Mouse (Mus musculus) left cerebral cortex, adult 2 months (tissue): ENCODE data around the gene Ngly1. TPM values are rescaled to one million over a fixed set of nuclear protein-coding genes. Genes with fewer than 3 reads are reported as not detected.
A peak's percentile ranks its signal among the peaks of the same experiment; 100 is the strongest.
"Not testable (repeated sequence)": the region's sequence is repeated elsewhere in the genome, so short reads cannot be mapped to it uniquely, and the experiment has no call there.

ENCODE experiments used
- DNase-seq, 2 experiments: peaks; one replicate each; pipeline ENCODE4 v3.0.0; 2021 to 2022; ENCODE audit warnings: low spot score in 2 of 2, mixed read lengths in 1 of 2; ENCODE audit errors: extremely low spot score in 1 of 2
- H3K27ac ChIP-seq: fragments of 200-600 bp; 2 replicates; pipeline ENCODE4 v1.8.1; 2022
- H3K4me3 ChIP-seq: fragments of 200-600 bp; 2 replicates; pipeline ENCODE4 v1.8.1; 2022
- CTCF ChIP-seq: fragments of 200-600 bp; IDR thresholded peaks from 2 replicates; pipeline ENCODE4 v1.8.1; 2022; ENCODE audit warnings: antibody characterized with exemption, mild to moderate bottlenecking, moderate library complexity
- intact Hi-C: fragments of 180-260 bp; cut with DNase I; formaldehyde crosslinking; loops from one replicate; pipeline ENCODE4 v1.15.1; 2025
- total RNA-seq, 2 experiments: library from RNA; stranded (reverse); gene quantifications; 2 replicates each; pipeline ENCODE4 v1.2.3; 2021

The Ngly1 gene
- total RNA-seq, 2 experiments from 2014 or later: 26.9 to 28.8 TPM

DNA sequence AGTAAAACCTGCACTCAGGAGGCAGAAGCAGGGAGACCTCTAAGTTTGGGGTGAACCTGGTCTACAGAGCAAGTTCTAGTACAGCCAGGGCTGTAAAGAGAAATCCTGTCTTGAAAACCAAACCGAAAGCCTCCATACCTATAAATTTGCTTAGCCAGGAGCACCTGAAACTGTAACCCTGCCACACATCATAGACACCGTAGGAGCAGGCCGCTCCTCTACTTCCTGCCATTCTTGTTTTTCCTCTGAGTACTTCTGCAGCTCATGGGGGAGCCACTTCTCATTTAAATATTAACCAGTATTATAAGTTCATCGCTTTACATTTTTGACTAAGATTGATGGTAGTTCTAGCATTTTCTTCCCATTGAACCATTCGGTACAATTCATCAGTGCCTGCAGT is 17.9 kb downstream of the Ngly1 start:
- no peak for TF ChIP-seq CTCF
- intact Hi-C loops: no loop called here
- Histone ChIP-seq H3K4me3 (no peak overlapping the region), H3K27ac (no peak overlapping the region)
- DNase-seq: no peak

GRCm38 (mm10) chr14:16269776-16270175 is 20.7 kb downstream of the Ngly1 start:
- TF ChIP-seq CTCF: no peak
- intact Hi-C loops: no loop called here

GRCm38 (mm10) chr14:16273677-16274076 is 24.6 kb downstream of the Ngly1 start:
- Histone ChIP-seq H3K27ac (no peak overlapping the region), H3K4me3 (no peak overlapping the region)
- no peak for DNase-seq
- intact Hi-C loops: no loop called here
- TF ChIP-seq CTCF: no peak

More at GRCm38 (mm10) chr14:16269776-16270175, 20.7 kb downstream of the Ngly1 start:
- no peak for DNase-seq
- Histone ChIP-seq H3K4me3 (no peak overlapping the region), H3K27ac (no peak overlapping the region)

DNA sequence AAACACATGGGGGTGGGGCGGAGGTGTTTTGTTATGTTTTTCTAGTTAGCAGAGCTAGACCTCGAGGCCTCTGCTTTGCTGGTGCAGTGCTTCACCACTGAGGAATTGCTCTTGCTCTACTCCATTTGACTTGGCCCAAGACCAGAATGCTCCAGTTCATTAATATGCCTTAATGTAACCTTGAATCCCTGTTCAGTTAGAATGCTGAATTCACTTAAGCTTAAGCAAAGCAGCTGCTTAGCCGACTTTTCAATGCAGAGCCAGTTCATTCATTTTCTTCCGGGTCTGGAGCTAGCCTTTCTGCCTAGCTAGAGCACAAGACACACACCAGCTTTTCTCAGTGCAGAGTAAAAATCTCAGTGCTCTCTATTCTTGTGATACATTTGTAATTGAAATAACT is 30.1 kb downstream of the Ngly1 start:
- intact Hi-C loops: no loop called here
- H3K4me3 ChIP-seq: no peak overlapping the region
- no peak overlapping the region for H3K27ac ChIP-seq
- DNase-seq: no peak
- TF ChIP-seq CTCF: no peak

GRCm38 (mm10) chr14:16283966-16284365 is 34.9 kb downstream of the Ngly1 start:
- no peak for TF ChIP-seq CTCF
- intact Hi-C loops: no loop called here

GRCm38 (mm10) chr14:16292371-16292770 is 43.3 kb downstream of the Ngly1 start:
- no peak for DNase-seq
- no peak for TF ChIP-seq CTCF
- intact Hi-C loops: loop anchor here (5.0 kb wide), 1 partner anchor 75 kb away; the partner anchor contains the start of gene Top2b
- H3K4me3 ChIP-seq: no peak overlapping the region
- H3K27ac ChIP-seq: 0 out of 2 replicates have a peak overlapping the region, but pooled peaks have one; percentile 32

More at GRCm38 (mm10) chr14:16283966-16284365, 34.9 kb downstream of the Ngly1 start:
- no peak overlapping the region for H3K4me3 ChIP-seq
- no peak for DNase-seq
- H3K27ac ChIP-seq: no peak overlapping the region

GRCm38 (mm10) chr14:16293015-16293414 is 43.9 kb downstream of the Ngly1 start:
- H3K27ac ChIP-seq: no peak overlapping the region
- no peak for DNase-seq
- intact Hi-C loops: loop anchor here (5.0 kb wide), 1 partner anchor 74 kb away; the partner anchor contains the start of gene Top2b
- no peak overlapping the region for H3K4me3 ChIP-seq
- TF ChIP-seq CTCF: no peak

DNA sequence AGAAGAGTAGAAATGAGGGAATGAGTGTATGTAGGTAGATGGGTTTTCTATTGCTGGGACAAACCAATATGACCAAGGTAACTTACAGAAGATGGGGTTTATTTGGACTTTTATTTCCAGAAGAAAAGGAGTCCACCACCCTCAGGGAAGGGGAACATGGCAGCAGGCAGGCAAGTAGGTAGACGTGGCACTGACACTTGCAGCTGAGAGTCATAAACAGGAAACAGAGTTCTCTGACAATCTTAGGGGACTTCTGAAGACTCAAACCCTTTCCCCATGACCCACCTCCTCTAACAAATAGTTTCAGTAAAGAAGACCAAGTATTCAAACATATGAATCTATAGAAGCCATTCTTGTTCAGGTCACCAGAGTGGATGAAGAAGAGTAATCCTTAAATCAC is 44.8 kb downstream of the Ngly1 start:
- no peak overlapping the region for H3K27ac ChIP-seq
- no peak for TF ChIP-seq CTCF
- intact Hi-C loops: loop anchor here (5.0 kb wide), 1 partner anchor 73 kb away; the partner anchor contains the start of gene Top2b
- no peak for DNase-seq
- H3K4me3 ChIP-seq: no peak overlapping the region

GRCm38 (mm10) chr14:16296816-16297468 is 47.9 kb downstream of the Ngly1 start:
- Histone ChIP-seq H3K27ac (peak overlapping the region; percentile 34), H3K4me3 (no peak overlapping the region)
- no peak for DNase-seq
- TF ChIP-seq CTCF: no peak
- intact Hi-C loops: no loop called here

GRCm38 (mm10) chr14:16301735-16302134 is 52.7 kb downstream of the Ngly1 start:
- Histone ChIP-seq H3K4me3 (no peak overlapping the region), H3K27ac (no peak overlapping the region)
- intact Hi-C loops: no loop called here
- no peak for DNase-seq
- TF ChIP-seq CTCF: no peak

DNA sequence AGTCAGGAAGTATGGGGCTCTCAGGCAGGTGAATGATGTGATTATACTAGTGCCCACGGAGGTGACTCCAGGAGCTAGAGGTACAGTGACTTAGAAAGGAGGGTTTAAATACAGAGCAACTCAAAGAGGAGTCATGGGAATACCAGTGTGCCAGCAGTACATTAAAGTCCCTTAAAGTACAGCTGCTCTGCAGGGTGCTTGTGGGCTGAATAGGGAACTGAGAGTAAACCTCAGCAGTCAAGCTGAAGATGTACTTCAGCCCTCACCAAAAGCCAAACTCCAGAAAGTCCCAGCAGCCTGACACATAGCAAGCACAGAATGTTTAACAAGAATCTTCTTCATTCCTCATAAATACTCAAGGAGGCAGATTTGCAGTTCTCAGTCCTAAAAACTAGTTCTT is 53.6 kb downstream of the Ngly1 start:
- no peak for TF ChIP-seq CTCF

DNA sequence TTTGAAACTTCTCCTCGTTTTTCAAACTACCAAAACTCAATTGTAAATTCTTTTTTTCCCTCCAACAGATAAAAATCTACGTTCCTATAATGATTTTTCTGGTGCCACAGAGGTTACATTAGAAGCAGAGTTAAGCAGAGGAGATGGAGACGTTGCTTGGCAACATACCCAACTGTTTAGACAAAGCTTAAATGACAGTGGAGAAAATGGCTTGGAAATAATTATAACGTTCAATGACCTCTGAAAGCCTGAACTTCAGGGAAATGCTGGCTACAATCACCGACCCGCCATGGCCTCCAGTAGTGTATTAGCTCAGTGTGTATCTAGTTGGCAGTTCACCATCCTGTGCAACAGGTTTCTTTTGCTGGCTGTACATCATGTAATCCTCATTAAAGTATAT is 61.7 kb downstream of the Ngly1 start:
- intact Hi-C loops: no loop called here
- TF ChIP-seq CTCF: no peak
- Histone ChIP-seq H3K27ac (no peak overlapping the region), H3K4me3 (no peak overlapping the region)
- DNase-seq: no peak

More for the DNA sequence above, 53.6 kb downstream of the Ngly1 start:
- Histone ChIP-seq H3K27ac (no peak overlapping the region), H3K4me3 (no peak overlapping the region)
- intact Hi-C loops: no loop called here
- no peak for DNase-seq

DNA sequence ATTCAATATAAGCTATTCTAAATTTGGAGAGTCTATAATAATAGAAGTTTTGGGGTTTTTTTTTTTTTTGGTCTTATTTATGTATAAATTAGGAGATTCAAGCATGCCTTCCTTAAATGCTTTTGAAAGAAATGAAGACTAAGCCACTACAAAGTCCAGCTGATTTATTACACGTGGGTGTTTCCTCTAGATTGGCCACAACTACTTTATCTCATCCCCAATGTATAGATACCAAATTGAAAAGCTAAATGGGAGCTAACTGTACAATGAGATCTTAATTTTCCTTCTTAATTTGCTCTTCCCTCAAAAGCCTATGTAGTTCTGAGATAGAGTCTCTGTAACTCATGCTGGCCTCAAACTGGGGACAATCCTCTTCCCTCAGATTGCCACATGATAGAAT is 63.5 kb downstream of the Ngly1 start:
- TF ChIP-seq CTCF: no peak
- DNase-seq: no peak
- intact Hi-C loops: no loop called here
- Histone ChIP-seq H3K27ac (no peak overlapping the region), H3K4me3 (no peak overlapping the region)

GRCm38 (mm10) chr14:16313073-16313472 is 64.0 kb downstream of the Ngly1 start:
- DNase-seq, H3K27ac ChIP-seq, H3K4me3 ChIP-seq, intact Hi-C loops: not testable (repeated sequence)
